Comparison of ENCODE assay signal across 14 mouse cellular contexts in genomic region chr2:4433119-4433518, GRCm38 (mm10).
DNase-seq lines count a peak whose midpoint lies in the region; ATAC-seq lines count a peak whose summit lies in the region.
"Had no signal": no experiment of that assay in that cellular context is flagged by ENCODE, and none has a peak within 500 bp of the region (broad histone marks: within the 10 kb centered on the region; RNA-seq: fewer than 3 reads in every experiment).

No protein-coding gene starts in this region.

- H3K27me3 ChIP-seq in heart, embryonic 14.5 days (ENCODE audit: control insufficient read depth, insufficient read depth, low read length) = no peaks in the 10 kb centered on the region
- H3K27me3 ChIP-seq in midbrain, embryonic 12.5 days = no peaks in the 10 kb centered on the region
- H3K27me3 ChIP-seq in midbrain, embryonic 10.5 days (ENCODE audit: low read depth, poor library complexity, severe bottlenecking) = no peaks in the 10 kb centered on the region
- H3K27me3 ChIP-seq in embryonic facial prominence, embryonic 14.5 days (replicated peaks; ENCODE audit: control insufficient read depth, insufficient read depth, low read length) = no peaks in the 10 kb centered on the region

- no peak for ATAC-seq in heart, embryonic 14.5 days (ENCODE audit: insufficient number of reproducible peaks, insufficient read depth, low FRiP score, low read depth)
- no peak for ATAC-seq in midbrain, embryonic 12.5 days (ENCODE audit: low FRiP score, low read depth)
- no peak for ATAC-seq in embryonic facial prominence, embryonic 14.5 days (ENCODE audit: low read depth)
- ATAC-seq in megakaryocyte progenitor cell, adult 5-6 weeks (replicated peaks; ENCODE audit: poor library complexity) = peak; percentile 87

- H3K4me1 ChIP-seq in heart, embryonic 14.5 days (ENCODE audit: control insufficient read depth in 2 of 2, insufficient read depth in 2 of 2, low read length in 2 of 2) = peaks cover 16 to 42% of the 10 kb centered on the region in 2 experiments
- peaks cover 30% of the 10 kb centered on the region for H3K4me1 ChIP-seq in midbrain, embryonic 12.5 days
- peaks cover 25% of the 10 kb centered on the region for H3K4me1 ChIP-seq in midbrain, embryonic 10.5 days
- peaks cover 17% of the 10 kb centered on the region for H3K4me1 ChIP-seq in embryonic facial prominence, embryonic 14.5 days (ENCODE audit: control insufficient read depth, insufficient read depth, low read length)

- no peak overlapping the region for H3K9ac ChIP-seq in heart, embryonic 14.5 days (ENCODE audit: low read length)
- H3K9ac ChIP-seq in midbrain, embryonic 12.5 days (replicated peaks) = no peak overlapping the region
- no peak overlapping the region for H3K9ac ChIP-seq in embryonic facial prominence, embryonic 14.5 days (ENCODE audit: low read depth, low read length)
- H3K9ac ChIP-seq: liver, embryonic 14.5 days had no signal

- DNase-seq in heart, adult 18-20 months = no peak
- DNase-seq in midbrain, embryonic 10.5 days (ENCODE audit: low spot score) = no peak
- DNase-seq in embryonic facial prominence, embryonic 14.5 days (ENCODE audit: low spot score) = peak; percentile 43
- DNase-seq in left cerebral cortex, postnatal 25 days (ENCODE audit: low spot score in 2 of 2) = no peak
- no peak for DNase-seq in right cerebral cortex, postnatal 36 days (ENCODE audit: low spot score in 2 of 2)
- DNase-seq: cerebellum, adult 11 months; gastrocnemius, postnatal 10 days; kidney, postnatal 4 days; lung, postnatal 36 days; right cerebral cortex, postnatal 14 days had no signal

- WGBS in heart, embryonic 14.5 days = 25% methylated on average over 4 of the region's 4 CpGs
- WGBS in midbrain, embryonic 12.5 days = 61% methylated on average over 4 of the region's 4 CpGs
- WGBS in midbrain, embryonic 10.5 days = 76% methylated on average over 4 of the region's 4 CpGs
- WGBS in embryonic facial prominence, embryonic 14.5 days = 47% methylated on average over 4 of the region's 4 CpGs

- H3K4me3 ChIP-seq in heart, embryonic 14.5 days (ENCODE audit: control insufficient read depth in 1 of 2, insufficient read depth in 1 of 2, low read depth in 1 of 2, low read length in 2 of 2) = no peak overlapping the region
- H3K4me3 ChIP-seq in midbrain, embryonic 12.5 days = no peak overlapping the region
- no peak overlapping the region for H3K4me3 ChIP-seq in midbrain, embryonic 10.5 days
- H3K4me3 ChIP-seq in embryonic facial prominence, embryonic 14.5 days (ENCODE audit: low read depth, low read length) = no peak overlapping the region

- H3K4me2 ChIP-seq in heart, embryonic 14.5 days (ENCODE audit: low read length) = no peak overlapping the region
- no peak overlapping the region for H3K4me2 ChIP-seq in midbrain, embryonic 12.5 days (replicated peaks)
- H3K4me2 ChIP-seq in embryonic facial prominence, embryonic 14.5 days (ENCODE audit: low read depth, low read length) = no peak overlapping the region

- H3K9me3 ChIP-seq in heart, embryonic 14.5 days (ENCODE audit: control insufficient read depth, low read length) = no peaks in the 10 kb centered on the region
- no peaks in the 10 kb centered on the region for H3K9me3 ChIP-seq in midbrain, embryonic 12.5 days
- no peaks in the 10 kb centered on the region for H3K9me3 ChIP-seq in midbrain, embryonic 10.5 days (replicated peaks)
- H3K9me3 ChIP-seq in embryonic facial prominence, embryonic 14.5 days (ENCODE audit: control insufficient read depth, low read length) = no peaks in the 10 kb centered on the region

- peak overlapping the region; percentile 58 to 64; a peak in 3 of 4 replicates for H3K27ac ChIP-seq in heart, embryonic 14.5 days (replicated peaks in 1 of 2; ENCODE audit: control insufficient read depth in 1 of 2, insufficient read depth in 1 of 2, low read depth in 2 of 2, low read length in 2 of 2)
- H3K27ac ChIP-seq in midbrain, embryonic 12.5 days (replicated peaks) = 0 out of 2 replicates have a peak overlapping the region, but pooled peaks have one; percentile 22
- no peak overlapping the region for H3K27ac ChIP-seq in midbrain, embryonic 10.5 days (replicated peaks)
- H3K27ac ChIP-seq in embryonic facial prominence, embryonic 14.5 days (replicated peaks; ENCODE audit: low read depth, low read length) = no peak overlapping the region; the same call in 1 of the 2 replicates
- H3K27ac ChIP-seq: liver, embryonic 14.5 days had no signal

- H3K36me3 ChIP-seq in heart, embryonic 14.5 days (ENCODE audit: control insufficient read depth, insufficient read depth, low read length) = no peaks in the 10 kb centered on the region; the same call in 1 of the 2 replicates
- peaks cover 28% of the 10 kb centered on the region for H3K36me3 ChIP-seq in midbrain, embryonic 12.5 days
- peaks cover 77% of the 10 kb centered on the region for H3K36me3 ChIP-seq in midbrain, embryonic 10.5 days
- peaks cover 21% of the 10 kb centered on the region for H3K36me3 ChIP-seq in embryonic facial prominence, embryonic 14.5 days (ENCODE audit: control insufficient read depth, insufficient read depth, low read length)

- intact Hi-C loops in left cerebral cortex, postnatal 25 days (cut with DNase I) = no loop called here

Comparison
In these comparisons a context has a peak if more than half of its experiments do, and no peak if none do; other contexts are left out.
1. H3K27ac ChIP-seq: peak in heart, embryonic 14.5 days (2 of 2) and midbrain, embryonic 12.5 days (single experiment); none in midbrain, embryonic 10.5 days (single experiment) and embryonic facial prominence, embryonic 14.5 days (single experiment).